Mouse (Mus musculus) hindbrain, embryonic 15.5 days (tissue): ENCODE results near the gene Ngdn. TPM values are rescaled to one million over a fixed set of nuclear protein-coding genes. Genes with fewer than 3 reads are reported as not detected.
A peak's percentile ranks its signal among the peaks of the same experiment; 100 is the strongest.
"Not testable (repeated sequence)": the region's sequence is repeated elsewhere in the genome, so short reads cannot be mapped to it uniquely, and the experiment has no call there.

ENCODE experiments used
- ATAC-seq: fragments of 200-750 bp; cut with Nextera tagmentation; 2 replicates; pipeline ENCODE4 v1.8.0; 2017; ENCODE audit warnings: low read depth, moderate number of reproducible peaks, moderate TSS enrichment; ENCODE audit not compliant: low FRiP score
- H3K27ac ChIP-seq: fragments of 300-500 bp; sonication (generic); replicated peaks from 2 replicates; pipeline ENCODE4 v1.5.1; 2015; ENCODE audit warnings: mild to moderate bottlenecking, inconsistent platforms
- H3K27me3 ChIP-seq: fragments of 300-500 bp; sonication (generic); 2 replicates; pipeline ENCODE4 v1.6.1; 2015; ENCODE audit warnings: control low read depth, inconsistent platforms
- H3K36me3 ChIP-seq: fragments of 300-500 bp; sonication (generic); 2 replicates; pipeline ENCODE4 v1.6.1; 2015; ENCODE audit warnings: control low read depth, inconsistent platforms
- H3K4me1 ChIP-seq: fragments of 300-500 bp; sonication (generic); replicated peaks from 2 replicates; pipeline ENCODE4 v1.6.1; 2015; ENCODE audit warnings: control low read depth, inconsistent platforms
- H3K4me2 ChIP-seq: fragments of 300-500 bp; sonication (generic); 2 replicates; pipeline ENCODE4 v1.6.1; 2015; ENCODE audit warnings: moderate library complexity, mild to moderate bottlenecking, inconsistent platforms
- H3K4me3 ChIP-seq: fragments of 300-500 bp; sonication (generic); 2 replicates; pipeline ENCODE4 v1.5.1; 2015; ENCODE audit warnings: mild to moderate bottlenecking, inconsistent platforms
- H3K9ac ChIP-seq: fragments of 300-500 bp; sonication (generic); 2 replicates; pipeline ENCODE4 v1.6.1; 2015; ENCODE audit warnings: inconsistent platforms
- H3K9me3 ChIP-seq: fragments of 300-500 bp; sonication (generic); 2 replicates; pipeline ENCODE4 v1.6.1; 2016; ENCODE audit warnings: control low read depth, inconsistent platforms
- WGBS: fragments of 180-500 bp; shearing (Covaris S2); methylation state at CpG from one replicate; pipeline ENCODE4 v1.1.7; 2015; 5-methylcytosine and 5-hydroxymethylcytosine counted together
- polyA plus RNA-seq: library from polyadenylated mRNA; unstranded; fragments of >200 nt; fragmentation: Nextera tagmentation; extraction: Ambion mirVana; gene quantifications from 2 replicates; pipeline ENCODE4 v1.2.1, GENCODE M21; 2015

Ngdn gene
- polyA plus RNA-seq, 1 experiment from 2014 or later, result 47.3 TPM

GRCm38 (mm10) chr14:55016876-55017275 lies 1.6 kb downstream of the Ngdn start:
- no peak for ATAC-seq
- 92% methylated on average over 16 of the region's 16 CpGs for WGBS
- H3K9ac ChIP-seq, result no peak overlapping the region
- peaks cover 7% of the 10 kb centered on the region for H3K4me1 ChIP-seq
- H3K4me3 ChIP-seq, result no peak overlapping the region
- no peaks in the 10 kb centered on the region for H3K27me3 ChIP-seq
- peaks cover 22% of the 10 kb centered on the region for H3K36me3 ChIP-seq
- H3K9me3 ChIP-seq, result no peaks in the 10 kb centered on the region
- H3K27ac ChIP-seq, result no peak overlapping the region
- no peak overlapping the region for H3K4me2 ChIP-seq

DNA sequence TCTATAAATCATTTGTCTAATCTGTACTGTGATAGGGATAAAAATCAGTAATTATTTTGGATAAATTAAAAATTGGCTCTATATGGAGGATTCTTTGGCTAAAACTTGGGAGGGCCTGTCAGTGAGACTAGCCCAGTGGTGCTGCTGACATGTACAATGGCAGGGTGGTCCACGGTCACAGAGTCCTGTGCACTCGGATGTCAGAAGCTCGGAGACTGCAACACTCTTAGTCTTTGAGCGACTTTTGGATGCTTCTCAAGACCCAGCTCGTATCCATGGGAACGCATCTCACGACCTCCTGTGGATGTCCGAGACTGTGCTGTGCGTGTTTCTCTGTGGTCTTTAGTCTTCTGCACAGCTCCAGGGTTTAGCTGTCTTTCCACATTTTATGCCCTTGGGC lies 5.1 kb downstream of the Ngdn start:
- 35% methylated on average over 9 of the region's 9 CpGs for WGBS
- Histone ChIP-seq H3K4me1 (peaks cover 4% of the 10 kb centered on the region; the same call in 1 of the 2 replicates), H3K9ac (no peak overlapping the region), H3K36me3 (peaks cover 45% of the 10 kb centered on the region), H3K4me3 (no peak overlapping the region), H3K27ac (no peak overlapping the region), H3K27me3 (no peaks in the 10 kb centered on the region), H3K4me2 (no peak overlapping the region), H3K9me3 (no peaks in the 10 kb centered on the region)
- no peak for ATAC-seq

DNA sequence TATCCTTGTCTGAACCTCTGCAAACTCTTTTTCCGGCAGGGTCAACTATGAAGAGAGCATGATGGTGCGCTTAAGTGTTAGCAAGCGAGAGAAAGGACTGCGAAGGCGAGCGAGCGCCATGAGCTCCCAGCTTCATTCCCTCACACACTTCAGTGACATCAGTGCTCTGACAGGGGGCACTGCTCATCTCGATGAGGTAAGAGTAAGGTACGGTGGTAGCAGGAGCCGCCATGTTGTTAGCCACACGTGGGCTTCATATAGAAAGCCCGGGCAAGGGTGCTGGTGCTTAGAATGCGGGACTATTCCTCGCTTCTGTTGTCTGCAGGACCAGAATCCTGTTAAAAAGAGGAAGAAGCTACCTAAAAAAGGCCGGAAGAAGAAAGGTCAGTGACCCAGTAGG lies 7.8 kb downstream of the Ngdn start:
- Histone ChIP-seq H3K27ac (no peak overlapping the region), H3K9me3 (no peaks in the 10 kb centered on the region), H3K4me2 (no peak overlapping the region), H3K4me1 (peaks cover 13% of the 10 kb centered on the region), H3K36me3 (peaks cover 40% of the 10 kb centered on the region), H3K4me3 (no peak overlapping the region), H3K9ac (no peak overlapping the region), H3K27me3 (no peaks in the 10 kb centered on the region)
- no peak for ATAC-seq
- WGBS, result 93% methylated on average over 15 of the region's 15 CpGs

- H3K4me1 ChIP-seq, result peaks cover 25% of the 10 kb centered on the region
- no peak overlapping the region for H3K4me3 ChIP-seq
- no peak overlapping the region for H3K9ac ChIP-seq
- no peak overlapping the region for H3K4me2 ChIP-seq
- no peak for ATAC-seq
- no peaks in the 10 kb centered on the region for H3K27me3 ChIP-seq
- no peaks in the 10 kb centered on the region for H3K9me3 ChIP-seq
- 62% methylated on average over 7 of the region's 7 CpGs for WGBS
- H3K36me3 ChIP-seq, result peaks cover 34% of the 10 kb centered on the region
- no peak overlapping the region for H3K27ac ChIP-seq
Observed at GRCm38 (mm10) chr14:55024236-55024635, 9.0 kb downstream of the Ngdn start.

DNA sequence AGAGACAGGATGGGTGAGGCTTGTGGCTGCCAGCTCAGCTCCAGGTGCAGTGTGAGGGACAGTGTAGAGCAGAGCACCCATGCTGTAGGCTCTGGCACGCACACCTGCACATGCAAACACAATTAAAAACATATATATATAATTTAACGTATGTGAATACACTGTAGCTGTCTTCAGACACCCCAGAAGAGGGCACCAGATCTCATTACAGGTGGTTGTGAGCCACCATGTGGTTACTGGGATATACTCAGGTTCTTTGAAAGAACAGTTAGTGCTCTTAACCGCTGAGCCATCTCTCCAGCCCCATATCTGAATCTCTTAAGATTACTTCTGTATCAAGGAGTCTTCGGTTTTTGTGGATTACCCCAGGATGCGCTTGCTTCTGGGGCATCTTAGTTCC lies 10.3 kb downstream of the Ngdn start:
- H3K27ac ChIP-seq, result no peak overlapping the region
- ATAC-seq, result no peak
- no peak overlapping the region for H3K9ac ChIP-seq
- H3K4me1 ChIP-seq, result peaks cover 34% of the 10 kb centered on the region
- H3K4me3 ChIP-seq, result no peak overlapping the region
- no peak overlapping the region for H3K4me2 ChIP-seq
- WGBS, result 80% methylated on average over 5 of the region's 5 CpGs
- H3K36me3 ChIP-seq, result peaks cover 34% of the 10 kb centered on the region
- no peaks in the 10 kb centered on the region for H3K9me3 ChIP-seq
- no peaks in the 10 kb centered on the region for H3K27me3 ChIP-seq

- Histone ChIP-seq H3K4me2 (peak overlapping the region; percentile 41; the same call in 1 of the 2 replicates), H3K4me1 (peaks cover 41% of the 10 kb centered on the region), H3K27ac (peak overlapping the region; percentile 91), H3K4me3 (no peak overlapping the region), H3K27me3 (no peaks in the 10 kb centered on the region), H3K9ac (no peak overlapping the region), H3K36me3 (peaks cover 19% of the 10 kb centered on the region), H3K9me3 (no peaks in the 10 kb centered on the region)
- 13% methylated on average over 5 of the region's 5 CpGs for WGBS
- no peak for ATAC-seq
Observed at GRCm38 (mm10) chr14:55027251-55027650, 12.0 kb downstream of the Ngdn start.

DNA sequence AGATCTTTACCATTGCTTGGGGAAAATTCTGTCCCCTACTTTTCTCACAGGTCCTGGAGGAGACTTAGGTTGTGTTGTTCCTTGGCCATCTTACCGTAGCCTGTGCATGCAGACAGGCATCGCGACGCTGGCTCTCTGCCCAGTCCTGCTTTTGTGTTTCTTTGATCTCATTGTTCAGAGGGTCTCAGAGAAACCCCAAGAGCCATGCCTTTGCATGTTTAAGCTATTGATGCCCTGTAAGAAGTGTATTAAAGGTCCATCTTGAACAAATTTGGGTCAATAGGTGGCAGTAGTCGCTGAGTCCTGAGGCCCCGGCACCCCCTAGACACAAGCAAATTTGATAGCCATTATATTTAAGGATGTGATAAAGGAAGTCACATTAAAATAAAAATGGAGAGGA lies 12.4 kb downstream of the Ngdn start:
- Histone ChIP-seq H3K4me3 (no peak overlapping the region), H3K27ac (peak overlapping the region; percentile 91), H3K4me2 (peak overlapping the region; percentile 41), H3K27me3 (no peaks in the 10 kb centered on the region), H3K4me1 (peaks cover 45% of the 10 kb centered on the region), H3K9me3 (no peaks in the 10 kb centered on the region), H3K36me3 (peaks cover 15% of the 10 kb centered on the region), H3K9ac (no peak overlapping the region)
- WGBS, result 2% methylated on average over 6 of the region's 6 CpGs
- ATAC-seq, result peak; percentile 21; the same call in 1 of the 2 replicates

- ATAC-seq, result peak; percentile 78
- WGBS, result 3% methylated on average over 5 of the region's 5 CpGs
- Histone ChIP-seq H3K36me3 (peaks cover 8% of the 10 kb centered on the region), H3K9me3 (no peaks in the 10 kb centered on the region), H3K9ac (no peak overlapping the region), H3K27me3 (no peaks in the 10 kb centered on the region), H3K4me1 (peaks cover 52% of the 10 kb centered on the region), H3K4me2 (peak overlapping the region; percentile 41), H3K27ac (peak overlapping the region; percentile 91), H3K4me3 (no peak overlapping the region)
Observed at GRCm38 (mm10) chr14:55028333-55028835, 13.1 kb downstream of the Ngdn start.

DNA sequence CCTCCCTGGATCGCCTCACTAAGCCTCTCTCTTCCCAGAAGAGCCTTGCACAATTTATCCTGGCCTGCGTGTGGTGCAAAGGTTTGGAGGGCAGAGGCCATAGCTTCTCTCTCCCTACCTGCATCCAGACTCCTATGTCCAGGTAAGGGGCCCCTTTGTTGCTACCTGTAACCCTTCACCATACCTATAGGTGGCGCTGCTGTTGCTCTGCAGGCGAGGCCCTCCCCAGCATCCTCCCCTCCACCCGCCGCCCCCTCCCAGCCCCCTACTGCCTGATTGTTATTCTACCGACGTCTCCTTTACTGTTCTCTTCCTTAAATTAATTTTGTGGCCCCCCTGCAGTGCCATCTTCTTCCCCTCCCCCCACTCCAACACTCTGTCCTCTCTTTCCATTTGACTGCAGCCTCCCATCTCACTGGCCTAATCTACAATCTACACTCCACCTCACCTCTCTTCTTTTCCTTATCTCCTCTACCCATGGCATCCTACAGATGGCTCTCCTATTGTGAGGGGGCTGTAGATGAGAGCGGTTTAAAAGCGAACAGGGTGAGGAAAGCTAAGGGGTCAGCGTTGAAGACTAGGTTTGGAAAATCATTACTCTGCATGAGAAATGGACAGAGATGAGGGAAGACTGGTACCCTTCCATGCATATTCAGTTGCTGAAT lies 13.9 kb downstream of the Ngdn start:
- H3K36me3 ChIP-seq, result peaks cover 7% of the 10 kb centered on the region
- H3K27ac ChIP-seq, result peak overlapping the region; percentile 91
- peak overlapping the region; percentile 41 for H3K4me2 ChIP-seq
- H3K27me3 ChIP-seq, result no peaks in the 10 kb centered on the region
- peaks cover 54% of the 10 kb centered on the region for H3K4me1 ChIP-seq
- no peak overlapping the region for H3K4me3 ChIP-seq
- no peaks in the 10 kb centered on the region for H3K9me3 ChIP-seq
- H3K9ac ChIP-seq, result no peak overlapping the region
- WGBS, result 3% methylated on average over 11 of the region's 11 CpGs
- peak; percentile 23 for ATAC-seq

- no peaks in the 10 kb centered on the region for H3K36me3 ChIP-seq
- peaks cover 44% of the 10 kb centered on the region for H3K4me1 ChIP-seq
- H3K4me2 ChIP-seq, result peak overlapping the region; percentile 46
- no peaks in the 10 kb centered on the region for H3K27me3 ChIP-seq
- H3K9ac ChIP-seq, result 0 out of 2 replicates have a peak overlapping the region, but pooled peaks have one; percentile 16
- WGBS, result 16% methylated on average over 19 of the region's 19 CpGs
- peak overlapping the region; percentile 64 for H3K27ac ChIP-seq
- no peak; the same call in 1 of the 2 replicates for ATAC-seq
- H3K4me3 ChIP-seq, result 0 out of 2 replicates have a peak overlapping the region, but pooled peaks have one; percentile 12
- no peaks in the 10 kb centered on the region for H3K9me3 ChIP-seq
Observed at GRCm38 (mm10) chr14:55032695-55033225, 17.5 kb downstream of the Ngdn start.

DNA sequence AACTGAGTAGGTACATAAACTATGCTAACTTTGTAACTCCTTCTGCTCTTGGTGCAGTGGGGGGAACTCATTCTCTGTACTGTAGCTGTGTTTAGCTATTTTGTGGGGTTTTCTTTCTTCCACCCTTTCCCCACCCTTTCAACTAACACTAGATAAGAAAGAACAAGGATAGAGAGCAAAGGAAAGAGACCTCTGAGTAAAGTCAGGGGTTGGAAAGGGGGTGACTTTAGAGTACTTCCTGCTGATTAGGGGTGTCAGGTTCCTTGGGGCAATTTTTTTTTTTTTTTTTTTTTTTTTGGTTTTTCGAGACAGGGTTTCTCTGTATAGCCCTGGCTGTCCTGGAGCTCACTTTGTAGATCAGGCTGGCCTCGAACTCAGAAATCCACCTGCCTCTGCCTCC lies 28.4 kb downstream of the Ngdn start:
- not testable (repeated sequence) for H3K4me1 ChIP-seq, H3K27ac ChIP-seq

GRCm38 (mm10) chr14:55047971-55048531 lies 32.8 kb downstream of the Ngdn start:
- no peak overlapping the region for H3K27ac ChIP-seq
- WGBS, result 83% methylated on average over 2 of the region's 2 CpGs
- H3K9ac ChIP-seq, result no peak overlapping the region
- no peaks in the 10 kb centered on the region for H3K36me3 ChIP-seq
- H3K27me3 ChIP-seq, result no peaks in the 10 kb centered on the region
- no peak overlapping the region for H3K4me2 ChIP-seq
- ATAC-seq, result no peak
- H3K9me3 ChIP-seq, result no peaks in the 10 kb centered on the region
- H3K4me1 ChIP-seq, result peaks cover 10% of the 10 kb centered on the region
- no peak overlapping the region for H3K4me3 ChIP-seq

More for the DNA sequence above, 28.4 kb downstream of the Ngdn start:
- not testable (repeated sequence) for H3K27me3 ChIP-seq, H3K9ac ChIP-seq, H3K4me3 ChIP-seq, H3K36me3 ChIP-seq, ATAC-seq, H3K4me2 ChIP-seq, H3K9me3 ChIP-seq
- WGBS, result 75% methylated on average over 1 of the region's 2 CpGs
